Mouse (Mus musculus) cerebellum, adult 11 months (tissue): ENCODE measurements around the gene Lrmda.

Source experiments
- DNase-seq: peaks from one replicate; pipeline ENCODE4 v3.0.0; 2022

Gene Lrmda

GRCm38 (mm10) chr14:22019252-22019948 is at the start of gene Lrmda:
Gene Lrmda, plus strand, starts transcription at chr14:22019712.
- DNase-seq: peak; percentile 2

- DNase-seq: no peak
Measured at GRCm38 (mm10) chr14:21981462-21981861, 38.0 kb upstream of the Lrmda start.

- DNase-seq: no peak
Measured at GRCm38 (mm10) chr14:21982096-21982591, 37.4 kb upstream of the Lrmda start.

- no peak for DNase-seq
Measured at GRCm38 (mm10) chr14:21982592-21983310, 36.8 kb upstream of the Lrmda start.

GRCm38 (mm10) chr14:21983311-21983949 is 36.1 kb upstream of the Lrmda start:
- DNase-seq: no peak

GRCm38 (mm10) chr14:21983950-21984730 is 35.4 kb upstream of the Lrmda start:
- no peak for DNase-seq

- DNase-seq: no peak
Measured at GRCm38 (mm10) chr14:21984757-21985425, 34.6 kb upstream of the Lrmda start.

- DNase-seq: no peak
Measured at GRCm38 (mm10) chr14:21985426-21985931, 34.0 kb upstream of the Lrmda start.

- peak; percentile 57 for DNase-seq
Measured at GRCm38 (mm10) chr14:21985981-21986732, 33.4 kb upstream of the Lrmda start.

- DNase-seq: no peak
Measured at GRCm38 (mm10) chr14:21986733-21987659, 32.5 kb upstream of the Lrmda start.

GRCm38 (mm10) chr14:21987660-21988576 is 31.6 kb upstream of the Lrmda start:
- DNase-seq: peak; percentile 61

- no peak for DNase-seq
Measured at GRCm38 (mm10) chr14:21988577-21989290, 30.8 kb upstream of the Lrmda start.

- no peak for DNase-seq
Measured at GRCm38 (mm10) chr14:21989291-21989913, 30.1 kb upstream of the Lrmda start, which contains the start of gene Zfp503. Gene Zfp503, minus strand, starts transcription at chr14:21989601.

GRCm38 (mm10) chr14:21990321-21991021 is 29.0 kb upstream of the Lrmda start:
- no peak for DNase-seq

- DNase-seq: no peak
Measured at GRCm38 (mm10) chr14:21991251-21991780, 28.2 kb upstream of the Lrmda start.

GRCm38 (mm10) chr14:21991856-21992255 is 27.7 kb upstream of the Lrmda start:
- no peak for DNase-seq
